Mouse (Mus musculus) B cell, adult 62 days (primary cell): ENCODE results near the gene Sertad4. TPM values are rescaled to one million over a fixed set of nuclear protein-coding genes. Genes with fewer than 3 reads are reported as not detected.

ENCODE experiments used
- total RNA-seq: library from RNA; stranded (reverse); gene quantifications from 4 replicates; pipeline ENCODE4 v1.2.4, GENCODE M21; 2023

The Sertad4 gene
- 0.22 to 0.27 TPM in 2 of 4 replicates, not detected in the others for total RNA-seq

DNA sequence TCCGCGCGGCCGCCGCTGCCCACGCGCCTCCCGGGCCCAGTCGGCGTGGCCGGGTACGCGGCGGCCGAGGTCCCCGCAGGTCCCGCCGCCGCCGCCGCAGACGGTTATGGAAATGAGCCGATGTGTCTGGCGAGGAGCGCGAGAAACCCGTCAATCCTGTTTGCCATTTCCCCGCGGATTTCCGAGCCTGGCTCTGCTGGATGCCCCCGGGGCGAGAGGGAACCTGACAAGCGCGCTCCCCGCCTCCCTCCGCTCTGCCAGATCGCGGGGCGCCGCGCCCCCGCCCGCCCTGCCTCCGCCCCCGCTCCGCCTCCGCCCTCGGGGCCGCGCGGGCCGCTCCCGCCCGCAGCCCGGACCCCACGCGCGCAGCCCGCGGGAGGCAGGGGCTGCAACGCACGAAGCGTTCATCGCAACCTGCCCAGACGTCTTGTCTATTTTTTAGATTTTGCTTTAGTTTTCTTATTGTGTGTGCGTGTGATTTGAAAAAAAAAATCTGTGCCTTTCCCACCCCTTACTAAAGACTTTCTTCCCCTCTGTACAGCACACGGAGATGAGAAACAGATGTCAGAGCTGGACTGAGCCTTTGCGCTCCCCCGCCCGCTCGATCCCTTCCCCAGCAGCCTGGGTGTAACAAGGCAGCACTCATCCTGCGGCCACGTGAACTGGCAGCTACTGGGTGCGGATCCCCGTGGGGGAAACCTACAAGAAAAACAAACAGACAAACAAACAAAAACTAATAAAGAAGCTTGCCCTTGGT, at the start of gene Sertad4:
Gene Sertad4 (minus strand): TSS at position 283 of the 757 bp plus-strand sequence.

Other genes starting within 250 kb of the Sertad4 start
- 6.8 to 8.2 TPM (median 7.7 TPM) in 4 replicates for gene Hhat, start 84.5 kb downstream of the Sertad4 start, total RNA-seq
- gene Syt14, start 180.0 kb upstream of the Sertad4 start, total RNA-seq, result not detected in 4 replicates